29 mouse cellular contexts compared by ENCODE assay signal in the genomic region with DNA sequence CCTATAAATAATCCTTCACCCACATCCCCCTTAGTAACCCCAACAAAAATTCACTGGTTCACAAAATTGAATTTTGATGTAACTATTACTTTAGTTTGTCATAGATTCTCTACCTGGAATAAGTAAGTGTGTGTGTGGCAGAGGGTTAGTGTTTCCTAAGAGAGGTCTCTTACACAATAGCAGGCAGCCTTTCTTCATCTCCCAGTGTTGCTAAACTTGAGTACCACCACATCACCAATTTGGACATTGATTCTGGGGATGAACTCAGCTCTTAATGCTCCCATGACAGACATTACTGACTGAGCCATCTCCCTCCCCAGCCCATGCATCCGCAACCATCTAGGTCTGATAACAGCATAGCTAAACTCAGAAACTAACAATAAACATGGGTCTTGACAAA. TPM values are rescaled to one million over a fixed set of nuclear protein-coding genes. Genes with fewer than 3 reads are reported as not detected.
"Had no signal": no experiment of that assay in that cellular context is flagged by ENCODE, and none has a peak within 500 bp of the region (broad histone marks: within the 10 kb centered on the region; RNA-seq: fewer than 3 reads in every experiment).

No protein-coding gene starts in this region.

- H3K9me3 ChIP-seq: liver, embryonic 13.5 days; lung, embryonic 15.5 days; midbrain, embryonic 12.5 days; midbrain, embryonic 15.5 days; neural tube, embryonic 12.5 days; neural tube, embryonic 15.5 days had no signal

- H3K27ac ChIP-seq: kidney, postnatal 0 days; layer of hippocampus, adult 2 months; left cerebral cortex, adult 2 months; liver, embryonic 13.5 days; lung, embryonic 15.5 days; midbrain, embryonic 12.5 days; midbrain, embryonic 15.5 days; neural tube, embryonic 12.5 days; neural tube, embryonic 15.5 days; stomach, postnatal 0 days had no signal

- H3K4me1 ChIP-seq: liver, embryonic 13.5 days; lung, embryonic 15.5 days; midbrain, embryonic 15.5 days; neural tube, embryonic 12.5 days; neural tube, embryonic 15.5 days had no signal

- H3K9ac ChIP-seq: liver, embryonic 13.5 days; lung, embryonic 15.5 days; midbrain, embryonic 12.5 days; midbrain, embryonic 15.5 days; neural tube, embryonic 12.5 days; neural tube, embryonic 15.5 days had no signal

- H3K4me2 ChIP-seq: liver, embryonic 13.5 days; lung, embryonic 15.5 days; midbrain, embryonic 12.5 days; midbrain, embryonic 15.5 days; neural tube, embryonic 12.5 days; neural tube, embryonic 15.5 days had no signal

- H3K36me3 ChIP-seq: liver, embryonic 13.5 days; lung, embryonic 15.5 days; midbrain, embryonic 12.5 days; midbrain, embryonic 15.5 days; neural tube, embryonic 12.5 days; neural tube, embryonic 15.5 days had no signal

- ATAC-seq: intestine, embryonic 16.5 days; midbrain, embryonic 15.5 days had no signal

- DNase-seq: kidney, adult 2 months; kidney, postnatal 25 days; layer of hippocampus, postnatal 36 days; liver, embryonic 13.5 days; lung, postnatal 14 days; right cerebral cortex, adult 18-20 months; right cerebral cortex, postnatal 14 days; right cerebral cortex, postnatal 4 days; thymus, adult 2 months; thymus, postnatal 14 days; thymus, postnatal 4 days had no signal

- H3K4me3 ChIP-seq: layer of hippocampus, adult 2 months; left cerebral cortex, adult 2 months; liver, embryonic 13.5 days; lung, embryonic 15.5 days; midbrain, embryonic 12.5 days; midbrain, embryonic 15.5 days; neural tube, embryonic 12.5 days; neural tube, embryonic 15.5 days had no signal

- H3K27me3 ChIP-seq: liver, embryonic 13.5 days; lung, embryonic 15.5 days; midbrain, embryonic 12.5 days; midbrain, embryonic 15.5 days; neural tube, embryonic 12.5 days; neural tube, embryonic 15.5 days had no signal

RNA-seq across cellular contexts. Expression of a gene that starts 4.0 kb away (rescaled TPM):
- total RNA-seq: layer of hippocampus, adult 2 months; layer of hippocampus, postnatal 10 days; layer of hippocampus, postnatal 36 days; left cerebral cortex, postnatal 10 days; left cerebral cortex, postnatal 36 days had no signal
- polyA plus RNA-seq: intestine, embryonic 16.5 days; kidney, adult 2 months; kidney, embryonic 14.5 days; large intestine, adult 2 months; limb, embryonic 11.5 days; liver, embryonic 13.5 days; liver, embryonic 16.5 days; lung, embryonic 15.5 days; midbrain, embryonic 12.5 days; midbrain, embryonic 15.5 days; stomach, embryonic 14.5 days; stomach, postnatal 0 days had no signal
